Mouse (Mus musculus): ENCODE data around the gene Pde1c. TPM values are rescaled to one million over a fixed set of nuclear protein-coding genes. Genes with fewer than 3 reads are reported as not detected.
"Not testable (repeated sequence)": the region's sequence is repeated elsewhere in the genome, so short reads cannot be mapped to it uniquely, and the experiment has no call there.

Pde1c gene
- polyA plus RNA-seq (2015; fragmentation: Nextera tagmentation; extraction: Ambion mirVana), result 8.5 and 9.8 TPM in 2 replicates

DNA sequence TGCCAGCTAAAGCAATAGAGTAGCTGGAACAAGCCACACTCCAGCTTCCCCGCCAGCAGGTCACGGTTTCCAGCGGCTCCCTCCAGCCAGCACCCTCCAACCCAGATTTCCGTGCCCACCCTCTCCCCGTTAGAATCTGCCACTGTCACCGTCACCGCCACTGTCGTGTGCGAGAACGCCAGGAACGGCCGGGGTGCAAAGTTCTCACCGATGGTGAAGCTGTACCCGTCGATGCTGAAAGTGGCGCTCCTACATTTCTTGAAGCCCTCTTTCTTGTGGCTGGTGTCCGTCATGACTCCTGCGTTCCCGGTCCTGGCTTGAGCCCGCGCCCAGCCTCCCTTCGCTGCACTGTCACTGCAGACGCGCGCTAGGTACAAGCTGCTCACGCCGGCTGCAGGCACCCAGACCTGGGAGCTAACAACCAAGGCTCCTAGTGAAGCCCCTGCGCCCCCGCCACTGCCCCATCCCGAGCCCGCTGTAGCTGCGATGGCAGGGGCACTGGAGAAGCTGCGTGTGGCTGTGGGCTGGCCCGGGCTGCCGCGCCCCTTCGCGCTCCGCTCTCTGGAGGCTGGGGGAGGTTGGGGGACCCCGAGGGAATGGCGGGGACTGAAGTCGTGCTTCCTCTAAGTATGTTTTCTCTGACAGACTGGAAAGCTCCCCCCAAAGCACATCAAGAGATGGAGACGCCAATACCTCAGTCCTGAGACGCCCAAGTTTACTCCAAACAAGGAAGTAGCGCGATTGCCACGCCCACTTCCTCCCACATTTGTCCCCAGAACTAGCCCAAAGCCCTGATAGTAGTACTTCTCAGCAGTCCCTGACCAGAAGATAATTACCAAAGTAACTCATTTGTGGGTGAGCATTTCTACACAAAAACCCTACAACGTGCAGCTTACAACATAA is at the start of gene Pde1c:
Pde1c (minus strand) TSS at position 634 of the 903 bp plus-strand sequence.
- H3K4me3 ChIP-seq, result peak within 1 kb of the TSS; percentile 66
- H3K9me3 ChIP-seq, result no peaks in the 10 kb centered on the region
- H3K4me2 ChIP-seq, result peak within 1 kb of the TSS; percentile 89
- H3K4me1 ChIP-seq (replicated peaks), result peaks cover 6% of the 10 kb centered on the region; the same call in 1 of the 2 replicates
- H3K9ac ChIP-seq, result peak within 1 kb of the TSS; percentile 70
- H3K27ac ChIP-seq (replicated peaks), result no peak within 1 kb of the TSS
- ATAC-seq (ENCODE audit: low read depth), result peak; percentile 86
- no peaks in the 10 kb centered on the region for H3K36me3 ChIP-seq
- WGBS, result 2% methylated on average over 48 of the region's 48 CpGs
- peaks cover 14% of the 10 kb centered on the region for H3K27me3 ChIP-seq

DNA sequence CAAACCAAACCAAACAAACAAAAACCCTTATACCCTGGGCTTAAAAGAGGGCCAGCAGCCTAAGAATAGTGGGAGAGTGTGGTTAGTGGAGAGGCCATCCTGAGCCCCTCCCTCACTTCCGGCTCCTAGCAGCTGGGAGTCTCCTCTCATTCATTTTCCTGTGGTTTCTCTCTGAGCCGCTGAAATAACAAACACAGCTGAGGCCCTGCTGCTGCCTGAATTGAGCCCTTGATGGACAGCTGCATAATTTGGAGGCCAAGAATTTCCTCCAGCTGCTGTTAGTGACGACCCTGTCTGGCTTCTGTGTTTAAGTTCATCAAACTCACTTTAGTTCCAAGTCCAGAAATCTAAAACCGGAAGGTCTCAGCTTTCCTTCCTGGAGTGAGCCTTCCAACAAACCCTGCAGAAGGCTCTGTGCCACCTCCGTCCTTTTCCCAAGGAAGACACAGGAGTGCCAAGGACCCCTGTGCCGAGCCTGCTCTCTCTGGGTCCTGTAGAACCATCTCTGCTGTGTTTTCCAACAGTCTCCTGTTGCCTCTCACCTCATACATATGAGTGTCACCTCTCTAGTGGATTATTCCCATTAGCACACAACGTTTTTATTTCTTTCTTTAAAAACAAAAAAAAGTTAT is 48.2 kb upstream of the Pde1c start:
- WGBS, result 26% methylated on average over 7 of the region's 7 CpGs
- Histone ChIP-seq H3K9ac (no peak overlapping the region), H3K36me3 (no peaks in the 10 kb centered on the region), H3K27ac (replicated peaks) (peak overlapping the region; percentile 40; the same call in 1 of the 2 replicates), H3K27me3 (no peaks in the 10 kb centered on the region), H3K4me2 (no peak overlapping the region), H3K4me3 (no peak overlapping the region), H3K4me1 (replicated peaks) (peaks cover 15% of the 10 kb centered on the region), H3K9me3 (no peaks in the 10 kb centered on the region)
- peak; percentile 84 for ATAC-seq (ENCODE audit: low read depth)

DNA sequence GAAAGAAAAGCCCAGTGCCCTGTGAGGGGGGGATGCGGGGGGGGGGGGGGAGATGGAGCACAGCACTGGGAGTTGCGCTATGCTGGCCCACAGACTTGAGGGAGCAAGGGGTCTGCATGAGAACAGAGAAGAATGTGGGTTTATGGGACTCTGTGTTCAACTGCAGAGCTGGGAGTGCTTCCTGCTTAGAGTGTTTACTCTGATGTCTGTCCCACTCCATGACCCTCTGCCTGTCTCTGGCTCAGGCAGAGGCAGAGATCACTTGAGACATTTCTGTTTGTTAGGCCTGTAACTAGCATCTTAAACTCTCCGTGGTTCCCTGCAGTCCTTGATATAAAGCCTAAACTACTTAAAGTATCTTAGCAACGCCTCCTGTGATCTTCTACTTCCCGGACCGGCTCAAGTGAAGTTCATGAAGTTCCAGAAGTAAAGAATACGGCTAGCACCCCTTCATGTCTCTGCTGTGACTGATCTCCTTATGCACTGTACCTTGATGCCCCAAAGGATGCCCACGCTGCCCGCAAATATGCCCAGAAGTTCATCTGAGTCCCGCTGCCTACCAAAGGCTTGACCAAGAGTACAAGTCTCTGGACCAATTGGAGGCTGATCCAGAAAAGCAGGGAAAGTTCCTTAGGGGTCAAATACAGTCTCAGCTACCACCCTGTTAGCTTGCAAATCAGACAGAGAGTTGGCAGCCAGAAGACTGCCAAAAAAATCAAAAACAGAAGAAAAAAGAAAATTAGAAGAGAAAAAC is 47.5 kb upstream of the Pde1c start:
- Histone ChIP-seq H3K4me2 (no peak overlapping the region), H3K27me3 (no peaks in the 10 kb centered on the region), H3K4me3 (no peak overlapping the region), H3K27ac (replicated peaks) (peak overlapping the region; percentile 40; the same call in 1 of the 2 replicates), H3K9me3 (no peaks in the 10 kb centered on the region), H3K9ac (no peak overlapping the region), H3K36me3 (no peaks in the 10 kb centered on the region), H3K4me1 (replicated peaks) (peaks cover 15% of the 10 kb centered on the region)
- 68% methylated on average over 9 of the region's 10 CpGs for WGBS
- no peak for ATAC-seq (ENCODE audit: low read depth)

DNA sequence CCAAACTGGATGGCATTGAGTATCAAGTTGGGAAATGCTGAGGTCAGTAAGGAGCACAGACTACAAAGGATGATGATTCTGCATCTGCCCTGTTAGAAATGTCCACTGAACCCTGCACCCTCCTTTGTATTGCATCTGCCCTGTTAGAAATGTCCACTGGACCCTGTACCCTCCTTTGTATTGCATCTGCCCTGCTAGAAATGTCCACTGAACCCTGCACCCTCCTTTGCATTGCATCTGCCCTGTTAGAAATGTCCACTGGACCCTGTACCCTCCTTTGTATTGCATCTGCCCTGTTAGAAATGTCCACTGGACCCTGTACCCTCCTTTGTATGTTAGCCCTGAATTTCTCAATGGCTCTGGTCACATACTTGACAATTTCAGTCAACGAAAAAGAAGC is 40.6 kb upstream of the Pde1c start:
- H3K9ac ChIP-seq; H3K4me1 ChIP-seq (replicated peaks); H3K4me3 ChIP-seq; H3K36me3 ChIP-seq; ATAC-seq (ENCODE audit: low read depth); H3K27me3 ChIP-seq; H3K9me3 ChIP-seq; H3K4me2 ChIP-seq; H3K27ac ChIP-seq (replicated peaks): not testable (repeated sequence)
- WGBS, result 58% methylated on average over 1 of the region's 1 CpGs

DNA sequence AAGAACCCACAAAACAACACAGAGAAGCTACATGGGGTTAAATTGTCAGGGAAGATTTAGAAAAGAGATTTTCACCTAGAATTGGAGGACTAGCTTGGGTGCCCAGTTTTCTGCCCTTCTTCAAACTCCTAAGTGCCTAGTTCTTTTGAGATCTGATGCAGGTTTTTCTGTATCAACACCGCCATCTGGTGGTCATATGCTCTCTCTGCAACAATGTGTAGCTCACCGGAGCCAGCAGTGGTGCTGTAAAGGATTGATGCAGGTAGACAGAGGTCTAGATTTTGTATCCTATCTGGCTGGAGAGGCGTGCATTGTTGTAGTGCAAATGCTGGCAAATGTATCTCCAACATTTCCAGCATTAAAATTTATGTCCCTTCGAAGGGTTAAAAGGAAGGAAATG is 39.4 kb upstream of the Pde1c start:
- H3K4me1 ChIP-seq (replicated peaks), result no peaks in the 10 kb centered on the region
- H3K9ac ChIP-seq, result no peak overlapping the region
- peak; percentile 63 for ATAC-seq (ENCODE audit: low read depth)
- no peaks in the 10 kb centered on the region for H3K9me3 ChIP-seq
- 6% methylated on average over 4 of the region's 4 CpGs for WGBS
- no peak overlapping the region for H3K4me3 ChIP-seq
- H3K36me3 ChIP-seq, result no peaks in the 10 kb centered on the region
- no peaks in the 10 kb centered on the region for H3K27me3 ChIP-seq
- no peak overlapping the region for H3K4me2 ChIP-seq
- H3K27ac ChIP-seq (replicated peaks), result no peak overlapping the region

DNA sequence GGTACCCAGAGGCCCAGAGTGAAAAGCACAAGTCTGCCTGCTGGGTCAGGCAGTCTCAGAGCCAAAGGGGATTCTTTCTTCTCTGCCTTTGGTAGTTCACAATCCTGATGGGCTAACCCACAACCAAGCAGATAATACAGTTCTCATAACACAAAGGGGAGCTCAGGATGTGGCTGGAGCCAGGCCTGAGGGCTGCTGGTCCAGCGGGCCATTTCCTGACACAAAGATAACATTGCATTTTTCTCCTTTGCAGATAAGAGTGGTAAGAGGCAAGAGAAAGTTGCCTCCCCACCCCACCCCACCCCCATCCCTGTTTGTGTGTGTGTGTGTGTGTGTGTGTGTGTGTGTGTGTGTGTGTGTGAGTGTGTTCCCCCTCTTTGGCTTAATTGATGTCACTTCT is 10.7 kb upstream of the Pde1c start:
- Histone ChIP-seq H3K27me3 (no peaks in the 10 kb centered on the region), H3K9ac (no peak overlapping the region), H3K4me2 (no peak overlapping the region), H3K27ac (replicated peaks) (no peak overlapping the region), H3K4me3 (no peak overlapping the region), H3K36me3 (no peaks in the 10 kb centered on the region), H3K4me1 (replicated peaks) (no peaks in the 10 kb centered on the region), H3K9me3 (no peaks in the 10 kb centered on the region)
- no peak for ATAC-seq (ENCODE audit: low read depth)
- 93% methylated on average over 1 of the region's 1 CpGs for WGBS

DNA sequence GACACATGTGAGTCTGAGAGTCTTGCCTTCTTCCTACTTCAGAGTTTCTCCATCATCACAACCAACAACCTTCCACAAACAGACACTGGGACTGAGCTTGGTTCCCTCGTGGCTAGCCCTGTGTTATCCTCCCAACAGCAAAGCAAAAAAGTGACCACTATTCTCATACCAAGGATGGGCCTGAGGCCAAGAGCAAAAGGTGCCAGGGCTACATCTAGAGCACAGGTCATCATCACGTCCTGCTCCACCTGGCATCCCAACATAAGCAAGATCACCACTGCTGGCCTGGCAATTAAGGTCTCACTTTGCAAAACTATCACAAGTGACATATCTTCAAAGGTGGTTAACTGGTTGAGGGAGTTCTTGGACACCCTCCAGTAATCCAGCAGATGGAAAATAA is 8.0 kb downstream of the Pde1c start:
- Histone ChIP-seq H3K9ac (no peak overlapping the region), H3K9me3 (no peaks in the 10 kb centered on the region), H3K27ac (replicated peaks) (no peak overlapping the region), H3K27me3 (no peaks in the 10 kb centered on the region), H3K4me2 (no peak overlapping the region), H3K4me1 (replicated peaks) (no peaks in the 10 kb centered on the region), H3K36me3 (no peaks in the 10 kb centered on the region), H3K4me3 (no peak overlapping the region)
- no peak for ATAC-seq (ENCODE audit: low read depth)
- WGBS, result 77% methylated on average over 2 of the region's 2 CpGs

DNA sequence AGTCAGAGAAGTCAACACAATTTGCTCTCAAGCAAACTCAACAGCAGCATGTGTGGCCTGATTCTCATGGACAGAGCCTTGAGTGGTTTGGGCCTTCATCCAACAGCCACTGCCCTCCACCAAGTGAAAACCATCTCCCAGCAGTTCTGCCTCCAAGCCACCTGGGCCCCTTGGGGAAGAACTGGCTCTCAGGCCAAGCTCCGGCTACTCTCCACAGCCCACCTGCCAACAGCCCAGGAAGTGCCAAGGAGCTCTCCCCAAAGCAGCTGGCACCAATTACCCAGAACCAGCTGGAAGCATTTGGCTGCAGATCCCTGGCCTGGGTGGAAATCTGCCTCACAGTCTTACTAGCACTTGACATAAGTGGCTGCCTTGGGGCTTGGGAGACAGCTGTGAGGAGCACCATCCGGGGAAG is 8.4 kb downstream of the Pde1c start:
- no peaks in the 10 kb centered on the region for H3K27me3 ChIP-seq
- H3K27ac ChIP-seq (replicated peaks), result no peak overlapping the region
- ATAC-seq (ENCODE audit: low read depth), result no peak
- no peak overlapping the region for H3K9ac ChIP-seq
- H3K4me1 ChIP-seq (replicated peaks), result no peaks in the 10 kb centered on the region
- 84% methylated on average over 2 of the region's 2 CpGs for WGBS
- H3K9me3 ChIP-seq, result no peaks in the 10 kb centered on the region
- no peak overlapping the region for H3K4me3 ChIP-seq
- no peak overlapping the region for H3K4me2 ChIP-seq
- H3K36me3 ChIP-seq, result no peaks in the 10 kb centered on the region

DNA sequence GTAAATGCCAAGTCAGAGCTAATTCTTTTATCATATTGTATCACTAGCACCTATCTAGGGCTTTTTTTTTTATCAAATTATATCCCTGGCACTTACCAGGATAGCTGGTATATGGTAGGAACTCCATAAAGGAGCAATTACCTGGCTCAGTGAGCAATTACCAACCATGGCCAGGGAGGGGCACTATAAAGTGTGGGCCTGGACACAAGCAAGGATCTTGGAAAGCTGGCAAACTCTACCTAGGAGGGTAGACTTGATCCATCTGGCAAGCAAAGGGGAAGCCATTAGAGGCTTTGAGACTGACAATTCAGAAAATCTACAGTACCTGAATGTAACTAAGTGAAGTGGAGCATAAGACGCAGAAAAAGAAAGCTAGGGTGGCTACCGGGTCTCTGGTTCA is 10.2 kb downstream of the Pde1c start:
- H3K4me3 ChIP-seq, result no peak overlapping the region
- no peak overlapping the region for H3K27ac ChIP-seq (replicated peaks)
- WGBS, result 93% methylated on average over 2 of the region's 2 CpGs
- no peaks in the 10 kb centered on the region for H3K9me3 ChIP-seq
- no peaks in the 10 kb centered on the region for H3K27me3 ChIP-seq
- H3K4me1 ChIP-seq (replicated peaks), result no peaks in the 10 kb centered on the region
- ATAC-seq (ENCODE audit: low read depth), result no peak
- no peak overlapping the region for H3K4me2 ChIP-seq
- H3K36me3 ChIP-seq, result no peaks in the 10 kb centered on the region
- no peak overlapping the region for H3K9ac ChIP-seq

DNA sequence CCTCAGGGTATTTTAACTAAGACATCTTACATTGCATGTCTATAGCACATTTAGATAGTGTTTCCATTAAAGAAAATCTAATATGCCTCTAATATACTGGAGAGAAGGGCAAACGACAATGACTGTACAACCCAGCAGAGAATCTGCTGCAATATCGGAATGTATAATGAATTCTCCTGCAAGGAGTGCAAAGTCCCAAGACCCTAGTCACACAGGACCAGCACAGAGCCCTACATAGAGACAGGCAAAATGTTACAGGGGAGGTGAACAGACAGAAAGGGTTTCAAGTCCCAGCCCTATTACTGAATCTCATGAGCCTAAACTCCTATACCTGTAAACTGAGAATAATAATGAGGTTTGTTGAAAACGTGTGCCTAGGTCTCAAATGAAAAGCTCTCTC is 13.1 kb downstream of the Pde1c start:
- no peak for ATAC-seq (ENCODE audit: low read depth)
- H3K36me3 ChIP-seq, result no peaks in the 10 kb centered on the region
- 76% methylated on average over 3 of the region's 3 CpGs for WGBS
- no peaks in the 10 kb centered on the region for H3K4me1 ChIP-seq (replicated peaks)
- H3K9ac ChIP-seq, result no peak overlapping the region
- H3K4me3 ChIP-seq, result no peak overlapping the region
- no peaks in the 10 kb centered on the region for H3K27me3 ChIP-seq
- H3K27ac ChIP-seq (replicated peaks), result no peak overlapping the region
- no peak overlapping the region for H3K4me2 ChIP-seq
- H3K9me3 ChIP-seq, result no peaks in the 10 kb centered on the region

DNA sequence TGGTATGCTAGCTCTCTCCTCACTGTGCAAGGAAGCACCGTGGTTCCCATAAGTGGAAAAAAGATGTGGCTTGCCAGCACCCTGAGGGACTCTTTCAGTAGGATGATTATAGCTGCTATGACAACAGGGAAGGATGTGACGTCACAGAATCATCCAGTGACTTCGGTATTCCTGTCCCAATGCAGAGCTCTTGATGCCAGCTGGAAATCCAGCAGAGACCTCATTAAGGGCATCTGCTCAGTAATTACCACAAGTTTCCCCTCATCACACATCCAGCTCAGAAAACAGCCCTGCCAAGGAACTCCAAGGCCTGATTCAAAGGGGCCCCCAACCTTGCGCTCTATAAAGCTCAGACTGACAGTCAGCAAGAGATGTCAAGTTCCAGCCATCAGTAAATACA is 13.5 kb downstream of the Pde1c start:
- no peaks in the 10 kb centered on the region for H3K36me3 ChIP-seq
- H3K9me3 ChIP-seq, result no peaks in the 10 kb centered on the region
- H3K4me1 ChIP-seq (replicated peaks), result no peaks in the 10 kb centered on the region
- WGBS, result 46% methylated on average over 4 of the region's 4 CpGs
- no peak overlapping the region for H3K4me2 ChIP-seq
- H3K27ac ChIP-seq (replicated peaks), result no peak overlapping the region
- H3K27me3 ChIP-seq, result no peaks in the 10 kb centered on the region
- H3K9ac ChIP-seq, result no peak overlapping the region
- peak; percentile 72; the same call in 1 of the 2 replicates for ATAC-seq (ENCODE audit: low read depth)
- H3K4me3 ChIP-seq, result no peak overlapping the region

DNA sequence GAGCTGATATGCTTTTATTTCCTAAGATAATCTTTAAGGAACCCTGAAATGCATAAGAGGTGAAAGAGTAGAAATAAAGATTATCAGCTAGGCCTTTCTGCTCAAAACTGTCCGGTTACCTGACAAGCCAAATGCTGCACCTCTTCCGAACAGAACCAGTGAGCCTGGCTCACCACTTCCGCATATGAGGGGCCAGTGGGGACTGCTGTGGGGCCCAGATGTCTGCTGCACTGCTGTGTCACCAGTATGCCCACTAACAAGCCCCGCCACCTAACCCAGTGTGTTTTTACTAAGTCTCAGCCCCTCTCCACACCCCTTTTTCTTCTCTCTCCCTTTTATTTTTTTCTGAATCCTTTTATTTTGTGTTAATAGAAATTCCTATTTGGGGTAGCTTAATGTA is 17.9 kb downstream of the Pde1c start:
- H3K9me3 ChIP-seq, result no peaks in the 10 kb centered on the region
- H3K27ac ChIP-seq (replicated peaks), result no peak overlapping the region
- no peak overlapping the region for H3K4me3 ChIP-seq
- ATAC-seq (ENCODE audit: low read depth), result no peak
- H3K27me3 ChIP-seq, result no peaks in the 10 kb centered on the region
- 82% methylated on average over 4 of the region's 4 CpGs for WGBS
- H3K4me2 ChIP-seq, result no peak overlapping the region
- H3K4me1 ChIP-seq (replicated peaks), result no peaks in the 10 kb centered on the region
- no peak overlapping the region for H3K9ac ChIP-seq
- no peaks in the 10 kb centered on the region for H3K36me3 ChIP-seq

Measured in neural tube, embryonic 13.5 days (tissue).